Mouse (Mus musculus): Measurements from ENCODE around the gene Magix.
"Not testable (repeated sequence)": the region's sequence is repeated elsewhere in the genome, so short reads cannot be mapped to it uniquely, and the experiment has no call there.

The Magix gene

DNA sequence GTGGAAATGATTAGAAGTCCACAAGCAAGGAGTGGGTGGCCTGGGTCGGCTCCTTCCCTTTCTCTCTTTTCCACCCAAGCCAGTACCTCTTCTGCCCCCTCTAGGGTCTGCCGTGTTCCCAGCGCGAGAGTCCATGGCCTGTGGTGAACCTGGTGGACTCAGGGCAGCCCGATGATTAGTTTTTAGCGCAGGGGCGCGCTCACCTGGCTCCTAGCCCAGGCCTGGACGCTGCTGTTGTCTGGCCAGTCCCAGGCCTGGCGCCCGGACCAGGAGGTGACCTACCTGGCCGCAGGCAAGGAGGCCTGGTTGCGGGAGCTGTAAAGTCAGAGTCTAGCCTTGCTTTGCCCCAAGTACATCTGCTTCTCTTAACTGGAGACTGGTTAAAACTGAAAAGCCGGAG lies at the start of gene Magix:
TSS of gene Magix (minus strand) at position 388 of the 400 bp plus-strand sequence.
- DNase-seq = no peak

DNA sequence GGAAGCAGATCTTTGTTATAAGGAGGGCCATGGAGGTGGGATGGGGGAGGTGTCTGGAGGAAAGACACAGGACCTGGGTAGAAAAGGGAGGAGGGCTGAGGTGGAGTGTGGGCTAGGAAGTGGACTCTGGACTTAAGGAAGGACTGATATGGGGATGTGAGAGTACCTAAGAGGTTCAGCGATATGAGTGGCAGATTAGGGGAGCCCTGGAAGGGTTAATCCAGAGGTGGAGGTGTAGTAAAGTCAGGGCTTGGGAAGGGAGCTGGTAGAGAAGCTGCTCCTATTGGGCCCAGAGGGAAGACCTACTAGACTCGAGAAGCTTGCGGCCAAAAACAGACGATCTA lies 47.8 kb upstream of the Magix start:
- DNase-seq = no peak

DNA sequence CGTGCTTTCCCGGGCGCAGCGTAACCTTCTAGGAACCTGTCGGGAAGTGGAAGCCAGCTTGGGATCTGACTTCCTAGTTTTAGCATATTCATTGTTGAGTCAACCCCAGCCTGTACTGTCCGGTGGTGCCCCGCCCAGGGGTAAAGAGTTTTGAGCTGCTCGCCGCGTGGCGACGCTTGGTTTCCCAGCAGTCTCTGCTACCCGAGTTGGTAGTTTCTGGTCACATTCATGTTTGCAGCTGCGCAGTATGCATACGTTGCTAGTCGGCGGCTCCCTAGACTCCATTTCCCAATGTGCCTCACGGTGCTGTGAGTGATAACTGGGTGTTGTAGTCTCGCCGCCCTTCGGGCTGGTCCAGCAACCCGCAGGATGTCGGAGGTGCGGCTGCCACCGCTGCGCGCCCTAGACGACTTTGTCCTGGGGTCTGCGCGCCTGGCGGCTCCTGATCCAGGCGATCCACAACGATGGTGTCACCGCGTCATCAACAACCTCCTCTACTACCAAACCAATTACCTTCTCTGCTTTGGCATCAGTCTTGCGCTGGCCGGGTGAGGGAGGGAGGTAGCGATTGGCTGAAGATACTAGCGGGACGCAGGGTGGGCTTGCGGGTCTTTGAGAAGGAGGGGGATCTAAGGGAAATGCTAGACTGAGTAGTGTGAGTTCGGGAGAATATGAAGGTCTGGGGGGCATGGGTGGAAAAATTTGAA lies 47.3 kb upstream of the Magix start, which contains the start of gene Praf2:
TSS of gene Praf2 (plus strand) at position 225 of the 707 bp plus-strand sequence.
- peak; percentile 82 for DNase-seq

DNA sequence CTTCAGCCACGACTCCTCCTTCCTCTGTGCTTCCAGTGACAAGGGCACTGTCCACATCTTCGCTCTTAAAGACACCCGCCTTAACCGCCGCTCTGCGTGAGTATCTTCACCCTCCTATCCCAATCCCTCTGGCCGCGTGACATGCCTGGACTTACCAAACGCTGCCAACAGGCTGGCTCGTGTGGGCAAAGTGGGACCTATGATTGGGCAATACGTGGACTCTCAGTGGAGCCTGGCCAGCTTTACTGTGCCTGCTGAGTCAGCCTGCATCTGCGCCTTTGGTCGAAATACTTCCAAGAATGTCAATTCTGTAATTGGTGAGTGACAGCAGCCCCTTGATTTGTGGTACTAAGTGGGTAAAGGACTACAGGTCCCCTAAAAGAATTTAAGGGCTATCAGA lies 46.1 kb upstream of the Magix start:
- DNase-seq = no peak

- DNase-seq = no peak
These were observed 44.8 kb upstream of the Magix start for GRCm38 (mm10) chrX:7725841-7726240.

GRCm38 (mm10) chrX:7724135-7724534 lies 43.1 kb upstream of the Magix start:
- no peak for DNase-seq

- DNase-seq = no peak
These were observed 41.6 kb upstream of the Magix start for GRCm38 (mm10) chrX:7722691-7723090.

DNA sequence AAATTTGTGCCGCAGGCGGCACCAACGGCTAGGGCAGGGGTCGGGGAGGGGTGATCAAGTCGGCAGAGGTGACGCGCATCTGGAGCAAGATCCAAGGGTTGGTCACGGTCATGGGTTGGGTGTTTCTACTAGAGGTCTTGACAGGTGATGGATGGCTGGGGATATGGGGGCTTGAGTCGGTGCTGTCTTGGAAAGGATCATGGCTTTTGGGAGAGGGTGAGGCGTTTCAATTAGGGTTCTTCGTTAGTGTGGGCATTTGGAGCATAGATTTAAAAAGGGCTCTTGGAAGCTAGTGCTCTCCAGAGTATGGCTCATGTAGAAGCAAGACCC lies 41.2 kb upstream of the Magix start:
- no peak for DNase-seq

DNA sequence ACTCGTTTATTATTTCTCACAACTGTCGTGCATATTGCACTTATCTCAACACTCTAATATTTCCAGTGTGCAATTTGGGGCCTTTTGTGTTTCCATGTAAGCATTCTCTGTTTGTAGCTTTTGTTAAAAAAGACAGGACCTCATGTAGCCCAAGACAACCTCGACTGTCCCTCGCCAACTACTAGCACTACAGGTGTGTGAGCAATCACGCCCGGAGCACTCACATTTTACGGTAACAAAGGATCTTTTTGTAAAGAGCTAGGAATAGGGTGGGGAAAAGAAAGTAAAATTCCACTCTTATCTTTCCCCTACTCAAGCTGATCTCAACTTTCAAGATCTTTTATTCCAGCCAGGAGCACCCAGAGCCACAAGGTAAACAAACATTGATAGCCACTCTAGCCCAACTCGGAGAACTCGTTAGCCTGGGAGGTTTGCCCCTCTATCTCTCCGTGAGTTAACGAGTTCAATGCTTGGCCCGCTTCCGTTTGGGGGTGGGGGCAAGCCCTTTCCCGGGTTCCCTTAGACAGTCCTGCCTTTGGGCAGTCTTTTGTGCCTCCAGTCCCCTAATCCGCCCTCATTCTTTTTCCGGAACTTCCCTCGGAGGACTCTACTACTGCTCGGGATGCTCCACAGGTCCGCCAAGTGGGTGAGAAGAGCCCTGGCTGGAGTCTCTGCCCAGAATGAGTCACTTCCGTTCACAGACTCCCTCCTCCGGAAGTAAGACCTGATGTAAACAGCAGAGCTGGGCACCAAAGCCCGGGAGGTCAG lies 40.6 kb upstream of the Magix start, which contains the start of gene Gm45208:
TSS of gene Gm45208 (plus strand) at position 732 of the 768 bp plus-strand sequence.
- DNase-seq = peak; percentile 74

DNA sequence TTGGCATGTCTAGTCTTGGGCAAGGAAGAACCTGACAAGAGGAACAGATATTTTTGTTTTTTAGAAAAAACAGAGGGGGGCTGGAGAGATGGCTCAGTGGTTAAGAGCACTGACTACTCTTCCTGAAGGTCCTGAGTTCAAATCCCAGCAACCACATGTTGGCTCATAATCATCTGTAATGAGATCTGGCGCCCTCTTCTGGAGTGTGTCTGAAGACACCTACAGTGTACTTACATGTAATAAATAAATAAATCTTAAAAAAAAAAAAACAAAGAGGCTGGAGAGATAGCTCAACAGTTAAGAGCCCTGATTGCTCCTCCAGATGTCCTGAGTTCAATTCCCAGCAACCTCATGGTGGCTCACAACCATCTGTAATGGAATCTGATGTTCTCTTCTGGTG lies 35.0 kb upstream of the Magix start:
- not testable (repeated sequence) for DNase-seq

DNA sequence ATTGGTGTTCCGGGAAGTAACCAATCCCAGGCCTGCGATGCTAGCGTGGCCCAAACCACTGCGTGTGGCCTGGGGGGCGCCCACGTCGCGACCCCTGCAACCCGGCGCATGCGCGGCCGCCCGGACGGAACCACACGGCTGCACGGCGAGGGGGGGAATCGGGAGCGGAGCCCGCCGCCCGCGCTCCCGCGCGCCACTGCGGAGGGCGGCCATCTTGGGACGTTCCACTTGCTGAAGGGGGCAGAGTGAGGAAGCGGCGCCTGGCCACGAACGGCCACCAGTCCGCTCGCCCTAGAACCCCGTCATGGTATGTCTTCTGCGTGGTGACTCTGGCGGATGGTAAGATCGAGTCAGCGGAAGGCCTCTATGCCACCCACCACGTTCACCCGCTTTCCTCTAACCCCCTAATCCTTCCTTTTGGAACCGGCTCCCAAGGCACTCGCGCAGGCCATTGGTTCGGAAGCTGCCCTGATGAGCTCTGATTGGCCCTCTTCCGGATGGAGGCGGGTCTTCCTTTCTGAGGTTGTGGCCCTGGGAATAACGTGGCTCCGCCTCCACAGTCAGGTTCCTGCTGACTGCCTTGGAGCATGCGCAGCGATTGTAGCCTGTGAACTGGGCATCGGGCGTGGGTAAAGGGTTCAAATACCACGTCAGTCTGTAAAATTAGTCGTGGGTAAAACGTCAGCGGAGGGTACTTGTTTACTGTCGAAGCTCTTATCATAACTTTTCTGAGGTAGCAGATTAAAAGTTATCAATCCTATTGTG lies 33.3 kb upstream of the Magix start, which contains the start of gene Wdr45:
TSS of gene Wdr45 (plus strand) at position 199 of the 765 bp plus-strand sequence.
- peak; percentile 87 for DNase-seq

GRCm38 (mm10) chrX:7713764-7714134 lies 32.7 kb upstream of the Magix start:
- not testable (repeated sequence) for DNase-seq

GRCm38 (mm10) chrX:7696954-7697381 lies 15.9 kb upstream of the Magix start, which contains the start of gene Gpkow:
Gene Gpkow, plus strand, starts transcription at chrX:7697131.
- peak; percentile 80 for DNase-seq

DNA sequence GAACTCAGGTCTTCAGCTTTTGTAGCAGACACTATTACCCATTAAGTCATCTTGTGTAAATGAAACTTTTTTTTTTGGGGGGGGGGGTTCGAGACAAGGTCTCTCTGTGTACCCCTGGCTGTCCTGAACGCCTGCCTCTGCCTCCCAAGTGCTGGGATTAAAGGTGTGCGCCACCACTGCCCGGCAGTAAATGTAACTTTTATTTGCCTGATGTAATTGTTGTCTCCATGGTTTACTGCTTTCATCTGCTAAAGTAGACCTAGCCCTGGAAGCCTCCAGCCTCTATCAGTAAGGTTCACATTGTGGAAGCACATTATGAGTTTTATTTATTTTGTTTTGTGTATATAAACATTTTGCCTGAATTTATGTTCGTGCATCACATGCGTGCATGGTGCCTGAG lies 15.5 kb upstream of the Magix start:
- DNase-seq = no peak

- DNase-seq = no peak
These were observed 11.8 kb upstream of the Magix start for GRCm38 (mm10) chrX:7692862-7693261.

GRCm38 (mm10) chrX:7690486-7690885 lies 9.4 kb upstream of the Magix start:
- DNase-seq = no peak

DNA sequence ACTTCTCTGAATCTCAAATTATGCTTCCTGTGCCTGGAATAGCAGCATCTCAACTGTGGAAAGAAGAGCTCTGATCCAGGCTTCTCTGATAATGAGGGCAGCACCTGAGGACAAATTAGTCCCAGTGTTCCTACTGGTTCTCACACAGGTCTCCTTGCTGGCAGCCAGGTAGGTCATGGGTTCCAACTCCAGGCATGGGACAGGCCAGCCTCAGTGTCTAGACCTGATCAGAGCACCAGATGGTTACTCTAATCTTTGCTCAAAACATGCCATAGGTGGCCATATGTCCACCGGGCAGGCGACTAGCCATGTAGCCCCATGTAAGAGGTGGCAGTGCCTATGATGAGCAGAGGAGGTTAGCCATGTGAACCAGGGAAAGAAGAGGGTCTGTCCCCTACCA lies 7.3 kb upstream of the Magix start:
- no peak for DNase-seq

DNA sequence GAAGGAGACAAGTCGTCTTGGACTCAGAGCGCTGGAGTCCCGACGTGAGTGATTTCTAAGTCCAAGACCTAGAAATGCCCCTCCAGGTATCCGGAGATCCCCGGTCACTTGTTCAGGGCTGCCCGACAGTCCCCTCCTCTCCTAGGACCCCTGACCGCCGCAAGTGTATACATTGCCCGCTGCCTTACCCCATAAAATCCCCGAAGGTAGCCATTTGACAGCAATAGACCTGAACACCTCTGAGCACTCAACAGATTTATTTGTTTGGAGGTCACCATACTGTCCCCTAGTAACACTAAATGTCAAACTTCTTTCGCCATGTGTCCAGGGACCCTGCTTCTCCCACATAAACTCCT lies 1.0 kb downstream of the Magix start:
- no peak for DNase-seq

DNA sequence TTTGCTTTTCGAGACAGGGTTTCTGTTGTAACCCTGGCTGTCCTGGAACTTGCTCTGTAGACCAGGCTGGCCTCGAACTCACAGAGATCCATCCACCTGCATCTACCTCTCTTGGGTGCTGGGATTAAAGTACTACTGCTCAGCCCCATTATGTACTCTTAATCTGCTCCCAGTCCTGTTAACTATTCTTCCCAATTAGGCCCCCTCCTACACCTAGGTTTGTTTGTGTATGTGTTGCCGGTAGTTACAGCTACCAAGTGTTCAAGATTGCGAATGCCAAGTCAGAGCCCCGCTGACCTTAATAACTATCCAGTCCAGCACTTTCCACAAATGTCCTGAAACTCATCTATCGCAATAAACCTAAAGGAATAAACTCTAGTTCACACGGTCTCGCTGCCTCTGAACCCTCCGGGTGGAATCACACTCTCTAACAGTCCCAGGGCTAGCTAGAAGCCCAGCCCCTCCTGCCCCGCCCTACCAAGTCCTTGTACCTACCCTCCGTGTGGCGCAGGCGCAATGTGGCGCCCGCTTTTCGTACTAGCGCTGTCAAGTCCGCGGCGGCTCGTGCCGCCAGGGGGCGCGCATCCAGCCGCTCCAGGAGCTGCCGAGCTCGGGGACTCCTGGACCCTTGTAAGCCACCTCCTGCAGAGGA lies 1.5 kb downstream of the Magix start:
- peak; percentile 80 for DNase-seq

- DNase-seq = no peak
These were observed 2.1 kb downstream of the Magix start for GRCm38 (mm10) chrX:7678986-7679385.

DNA sequence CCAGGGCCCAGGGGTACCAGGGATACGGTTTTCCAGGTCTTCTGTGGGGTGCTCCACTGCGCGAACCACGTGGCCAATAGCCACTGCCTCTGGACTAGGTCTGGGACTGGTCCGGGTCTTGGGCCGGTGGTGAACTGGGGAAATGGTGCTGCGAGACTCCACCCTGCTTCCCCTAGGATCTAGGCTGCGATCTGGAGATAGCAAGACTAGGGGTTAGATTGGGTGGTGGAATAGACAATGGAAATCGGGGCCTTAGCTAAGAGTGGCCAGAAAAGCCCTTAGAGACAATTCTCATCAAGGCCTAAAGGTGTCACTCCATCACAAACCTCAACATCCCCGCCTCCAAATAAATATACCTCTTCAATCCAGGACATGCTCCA lies 6.1 kb downstream of the Magix start:
- DNase-seq = no peak

DNA sequence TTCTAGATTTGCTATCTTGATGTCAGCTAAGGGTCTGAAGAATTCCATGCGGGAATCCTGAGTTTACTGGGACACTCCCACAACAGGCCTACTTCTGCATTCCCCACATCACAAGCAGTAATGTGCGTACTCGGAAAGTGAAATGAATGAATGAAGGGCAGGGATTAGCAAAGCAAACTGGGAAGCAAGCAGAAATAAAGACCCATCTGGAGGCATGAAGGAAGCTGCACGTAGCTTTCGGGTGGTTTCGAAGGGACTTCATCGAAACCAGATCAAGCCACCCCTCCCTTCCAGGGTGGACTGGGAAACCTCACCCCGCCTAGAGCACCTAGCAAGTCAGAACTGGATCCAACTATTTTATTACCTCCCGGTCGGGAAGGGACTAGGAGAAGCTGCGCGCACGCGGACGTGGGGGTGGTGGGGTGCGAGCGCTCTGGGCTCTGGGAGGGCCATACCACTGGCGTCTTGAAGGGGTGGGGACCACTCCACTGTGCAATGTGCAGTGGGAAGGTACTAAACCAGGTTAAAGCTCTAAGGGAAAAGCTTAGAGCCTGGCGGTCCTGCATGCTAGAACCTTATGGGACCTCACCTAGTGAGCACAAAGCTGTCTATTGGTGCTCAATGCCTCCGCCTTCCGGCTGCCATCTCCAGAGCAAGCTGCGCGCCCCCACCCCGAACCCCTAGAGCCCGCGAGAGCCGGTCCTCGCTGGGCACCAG lies 6.6 kb downstream of the Magix start:
- no peak for DNase-seq

Data from right cerebral cortex, postnatal 25 days (tissue).